Mouse (Mus musculus) MEL (cell line): Measurements from ENCODE around the gene Mapkap1.

Source experiments
- CHD2 ChIP-seq: IDR thresholded peaks from 2 replicates; pipeline ENCODE4 v1.6.1; 2011; ENCODE audit warnings: low read length, improper control_type of control experiment
- CTCF ChIP-seq, 3 experiments: IDR thresholded peaks in 2 of 3; conservative IDR thresholded peaks in 1 of 3; 2 replicates each; pipeline ENCODE4 v1.5.1; 2011 to 2012; ENCODE audit warnings: low read length in 3 of 3, low read depth in 2 of 3, mild to moderate bottlenecking in 2 of 3, improper control_type of control experiment in 1 of 3, inconsistent platforms in 1 of 3, mixed read lengths in 1 of 3, moderate library complexity in 1 of 3; ENCODE audit not compliant: control insufficient read depth in 1 of 3, insufficient read depth in 1 of 3, poor library complexity in 1 of 3, severe bottlenecking in 1 of 3
- GATA1 ChIP-seq: IDR thresholded peaks from 2 replicates; pipeline ENCODE4 v1.6.1; 2011; ENCODE audit warnings: low read depth, low read length, improper control_type of control experiment
- KAT2A ChIP-seq: conservative IDR thresholded peaks from 2 replicates; pipeline ENCODE4 v1.6.1; 2012; ENCODE audit warnings: low read depth, low read length, improper control_type of control experiment, inconsistent platforms
- MYB ChIP-seq: IDR thresholded peaks from 2 replicates; pipeline ENCODE4 v1.6.1; 2011; ENCODE audit warnings: mild to moderate bottlenecking, low read depth, low read length, improper control_type of control experiment
- POLR2A ChIP-seq, 2 experiments: IDR thresholded peaks; 2 replicates each; pipeline ENCODE4 v1.6.1; 2011 to 2012; ENCODE audit warnings: low read length in 2 of 2, mild to moderate bottlenecking in 2 of 2, control low read depth in 1 of 2, improper control_type of control experiment in 1 of 2, low read depth in 1 of 2, moderate library complexity in 1 of 2; ENCODE audit not compliant: control insufficient read depth in 1 of 2, insufficient read depth in 1 of 2, poor library complexity in 1 of 2
- POLR2AphosphoS5 ChIP-seq: IDR thresholded peaks from 2 replicates; pipeline ENCODE4 v1.6.1; 2012; ENCODE audit warnings: low read depth, borderline replicate concordance, mild to moderate bottlenecking, inconsistent platforms, low read length, moderate library complexity, mixed read lengths
- RCOR1 ChIP-seq: IDR thresholded peaks from 2 replicates; pipeline ENCODE4 v1.6.1; 2012; ENCODE audit warnings: low read depth, mild to moderate bottlenecking, inconsistent platforms, low read length, improper control_type of control experiment
- SIN3A ChIP-seq: IDR thresholded peaks from 2 replicates; pipeline ENCODE4 v1.6.1; 2012; ENCODE audit warnings: low read length, improper control_type of control experiment, inconsistent platforms
- ZKSCAN1 ChIP-seq: IDR thresholded peaks from 2 replicates; pipeline ENCODE4 v1.6.1; 2012; ENCODE audit warnings: low read depth, mild to moderate bottlenecking, inconsistent platforms, low read length, improper control_type of control experiment, moderate library complexity

GRCm38 (mm10) chr2:34367024-34367423 lies 39.5 kb upstream of the Mapkap1 start:
- TF ChIP-seq POLR2A (IDR thresholded peaks at IDR 0.05; ENCODE audit: control insufficient read depth in 1 of 2, insufficient read depth in 1 of 2, low read depth in 1 of 2, low read length in 2 of 2, poor library complexity in 1 of 2) (no peak), RCOR1 (no peak), CTCF (IDR thresholded peaks at IDR 0.05 in 2 of 3, conservative IDR thresholded peaks at IDR 0.05 in 1 of 3; ENCODE audit: control insufficient read depth in 1 of 3, insufficient read depth in 1 of 3, low read depth in 2 of 3, low read length in 3 of 3, poor library complexity in 1 of 3, severe bottlenecking in 1 of 3) (no peak), SIN3A (no peak), ZKSCAN1 (no peak), GATA1 (no peak), KAT2A (no peak), CHD2 (no peak), POLR2AphosphoS5 (no peak), MYB (no peak)
